ENCODE assay signal across 13 mouse cellular contexts in genomic region chr2:155807408-155807807, GRCm38 (mm10).
A peak's percentile ranks its signal among the peaks of the same experiment; 100 is the strongest.
DNase-seq lines count a peak whose midpoint lies in the region; ATAC-seq lines count a peak whose summit lies in the region.
"Had no signal": no experiment of that assay in that cellular context is flagged by ENCODE, and none has a peak within 500 bp of the region (broad histone marks: within the 10 kb centered on the region; RNA-seq: fewer than 3 reads in every experiment).

No protein-coding gene starts in this region.

- DNase-seq in cerebellum, adult 11-12 months, result peak; percentile 66
- peak; percentile 64 for DNase-seq in cerebellum, adult 9-11 months
- DNase-seq in cerebellum, postnatal 4 days (ENCODE audit: low spot score in 2 of 2), result no peak
- peak; percentile 42 to 55 for DNase-seq in cerebellum, postnatal 25 days
- no peak for DNase-seq in cerebellum, adult 11 months
- no peak for DNase-seq in testis, postnatal 10 days (ENCODE audit: low spot score)
- DNase-seq: adrenal gland, adult 8-10 months; adrenal gland, postnatal 14 days; cerebellum, adult 9-10 months; embryo, embryonic 11 days had no signal

- ATAC-seq in cerebellum, adult (ENCODE audit: insufficient number of reproducible peaks, low FRiP score, low TSS enrichment), result no peak
- ATAC-seq: forebrain, embryonic 14.5 days; forebrain, embryonic 16.5 days had no signal

Comparison
In these comparisons a context has a peak if more than half of its experiments do, and no peak if none do; other contexts are left out.
1. DNase-seq: peak in cerebellum, adult 11-12 months (single experiment), cerebellum, adult 9-11 months (single experiment) and cerebellum, postnatal 25 days (2 of 2); none in cerebellum, postnatal 4 days (0 of 2), cerebellum, adult 11 months (single experiment) and testis, postnatal 10 days (single experiment).